Mouse (Mus musculus): ENCODE data around the gene Atxn7. TPM values are rescaled to one million over a fixed set of nuclear protein-coding genes. Genes with fewer than 3 reads are reported as not detected.
A peak's percentile ranks its signal among the peaks of the same experiment; 100 is the strongest.
"Not testable (repeated sequence)": the region's sequence is repeated elsewhere in the genome, so short reads cannot be mapped to it uniquely, and the experiment has no call there.

Atxn7 gene
- polyA plus RNA-seq, 1 experiment from 2014 or later = 4.5 TPM

DNA sequence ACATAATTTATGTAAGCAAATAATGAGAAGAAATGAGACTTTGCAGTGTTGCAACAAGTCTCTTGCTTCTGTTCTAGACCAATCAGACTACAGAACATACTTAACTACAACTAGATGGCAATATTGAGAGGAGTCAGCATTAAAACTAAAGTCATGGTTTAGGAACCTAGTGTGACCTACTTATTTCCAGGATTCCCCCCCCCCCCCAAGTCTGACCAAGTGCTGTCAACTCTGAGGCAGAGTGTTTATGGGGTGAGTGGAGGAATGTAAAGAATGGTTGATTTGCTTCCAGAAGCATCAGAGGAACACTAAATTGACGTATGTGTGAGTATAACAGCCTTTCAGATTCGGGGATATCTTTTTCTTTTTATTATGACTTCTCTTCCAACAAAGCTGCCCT lies 77.0 kb downstream of the Atxn7 start:
- no peak for DNase-seq (ENCODE audit: extremely low spot score, low spot score)
- Histone ChIP-seq H3K36me3 (replicated peaks) (peaks cover 37% of the 10 kb centered on the region), H3K27ac (no peak overlapping the region), H3K27me3 (ENCODE audit: poor library complexity, severe bottlenecking) (no peaks in the 10 kb centered on the region), H3K9me3 (no peaks in the 10 kb centered on the region), H3K4me1 (peaks cover 6% of the 10 kb centered on the region; the same call in 1 of the 2 replicates), H3K4me3 (no peak overlapping the region)
- 84% methylated on average over 2 of the region's 2 CpGs for WGBS

DNA sequence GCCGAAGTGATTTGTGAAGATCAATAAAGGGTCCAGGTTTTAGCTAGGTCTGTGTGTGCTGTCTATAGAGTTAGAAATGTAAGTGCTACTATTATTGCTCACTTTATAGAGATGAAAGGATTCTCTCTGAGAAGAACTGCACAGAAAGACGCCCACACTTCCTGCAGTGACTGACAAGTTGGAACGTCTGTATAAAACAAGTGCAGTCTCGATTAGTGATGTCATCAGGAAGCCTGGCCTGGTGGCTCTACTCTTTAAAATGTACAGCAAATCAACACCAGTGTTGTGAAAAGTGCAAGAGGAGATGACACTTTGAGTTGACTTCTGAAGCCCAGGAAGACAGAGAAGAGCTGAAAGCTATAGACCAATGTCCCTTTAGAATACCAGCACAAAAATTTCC lies 81.1 kb downstream of the Atxn7 start:
- WGBS = 83% methylated on average over 4 of the region's 4 CpGs
- Histone ChIP-seq H3K27me3 (ENCODE audit: poor library complexity, severe bottlenecking) (no peaks in the 10 kb centered on the region), H3K36me3 (replicated peaks) (peaks cover 48% of the 10 kb centered on the region), H3K9me3 (peaks cover 8% of the 10 kb centered on the region), H3K27ac (no peak overlapping the region), H3K4me3 (no peak overlapping the region), H3K4me1 (no peaks in the 10 kb centered on the region)
- no peak for DNase-seq (ENCODE audit: extremely low spot score, low spot score)

DNA sequence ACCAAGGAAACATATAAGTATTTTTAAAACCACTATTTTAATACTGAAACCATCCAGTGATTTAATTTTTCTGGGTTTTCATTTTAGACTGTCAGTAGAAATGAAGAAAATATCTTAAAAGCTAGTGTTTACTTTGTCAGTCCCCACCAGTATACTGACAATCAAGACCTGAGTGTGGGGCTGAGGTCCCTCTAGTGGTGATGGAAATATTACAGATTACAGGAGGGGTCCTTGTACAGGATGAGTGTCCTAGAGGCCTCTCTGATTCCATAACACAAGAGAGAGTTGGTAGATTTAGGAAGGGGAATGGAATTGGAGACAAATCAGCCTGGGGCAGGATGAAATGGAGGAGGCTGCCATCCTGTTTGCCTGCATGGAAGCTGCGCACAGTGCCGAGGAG lies 93.1 kb downstream of the Atxn7 start:
- peaks cover 4% of the 10 kb centered on the region for H3K9me3 ChIP-seq
- no peak overlapping the region for H3K27ac ChIP-seq
- no peaks in the 10 kb centered on the region for H3K4me1 ChIP-seq
- H3K4me3 ChIP-seq = no peak overlapping the region
- DNase-seq (ENCODE audit: extremely low spot score, low spot score) = no peak
- 97% methylated on average over 2 of the region's 2 CpGs for WGBS
- no peaks in the 10 kb centered on the region for H3K27me3 ChIP-seq (ENCODE audit: poor library complexity, severe bottlenecking)
- peaks cover 69% of the 10 kb centered on the region for H3K36me3 ChIP-seq (replicated peaks)

DNA sequence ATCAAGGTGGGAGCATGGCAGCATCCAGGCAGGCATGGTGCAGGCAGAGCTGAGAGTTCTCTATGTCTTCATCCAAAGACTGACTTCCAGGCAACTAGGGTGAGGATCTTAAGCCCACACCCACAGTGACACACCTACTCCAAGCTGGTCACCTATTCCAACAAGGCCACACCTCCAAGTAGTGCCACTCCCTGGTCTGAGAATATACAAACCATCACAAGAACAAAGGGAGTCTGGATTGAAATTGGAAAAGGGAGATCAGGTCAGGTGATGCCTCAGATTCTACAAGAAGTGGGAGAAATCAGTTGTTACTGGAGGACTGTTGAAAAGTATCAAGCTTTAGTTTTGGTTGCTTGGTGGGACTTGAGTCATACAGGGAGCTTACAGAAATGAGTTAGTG lies 98.4 kb downstream of the Atxn7 start:
- Histone ChIP-seq H3K36me3 (replicated peaks) (peaks cover 50% of the 10 kb centered on the region), H3K4me1 (peaks cover 23% of the 10 kb centered on the region)
- not testable (repeated sequence) for H3K27me3 ChIP-seq (ENCODE audit: poor library complexity, severe bottlenecking); H3K4me3 ChIP-seq; H3K27ac ChIP-seq; DNase-seq (ENCODE audit: extremely low spot score, low spot score); H3K9me3 ChIP-seq

DNA sequence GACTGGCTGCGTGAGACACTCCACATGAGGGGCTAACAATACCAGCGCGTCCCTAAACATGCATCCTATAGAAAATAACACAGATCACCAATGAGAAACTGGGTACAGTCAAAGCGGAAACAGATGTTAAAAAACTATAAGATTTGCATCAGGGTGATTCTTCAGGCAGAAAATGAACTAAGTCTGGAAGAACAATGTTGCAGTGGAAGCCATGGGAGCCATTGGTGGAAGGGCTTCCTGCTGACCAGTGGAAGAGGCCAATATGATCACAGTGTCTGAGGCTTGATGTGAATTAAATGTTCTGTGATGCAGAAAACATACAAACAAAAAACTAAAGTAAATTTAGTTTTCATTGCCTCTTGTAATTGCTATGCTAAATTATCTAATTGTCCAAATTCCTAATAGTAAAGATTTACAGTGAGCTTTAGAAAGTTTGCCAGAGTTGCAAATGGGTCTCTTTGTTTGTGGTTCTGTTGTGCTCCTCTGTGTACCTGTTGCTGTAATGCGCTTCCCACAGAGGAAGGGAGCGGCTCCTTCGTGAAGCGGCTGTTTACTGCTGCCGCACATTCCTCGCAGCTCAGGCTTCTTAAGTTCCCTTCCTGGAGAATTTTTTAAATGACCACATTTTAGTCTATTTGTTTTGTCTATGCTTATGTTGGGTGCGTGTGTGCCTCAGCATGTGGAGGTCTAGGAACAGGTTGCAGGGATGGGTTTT lies 101.4 kb downstream of the Atxn7 start:
- whole genome bisulfite sequencing = 67% methylated on average over 11 of the region's 11 CpGs
- peak overlapping the region; percentile 86 for H3K27ac ChIP-seq
- peaks cover 54% of the 10 kb centered on the region for H3K4me1 ChIP-seq
- H3K4me3 ChIP-seq = no peak overlapping the region
- peaks cover 24% of the 10 kb centered on the region for H3K36me3 ChIP-seq (replicated peaks)
- no peaks in the 10 kb centered on the region for H3K27me3 ChIP-seq (ENCODE audit: poor library complexity, severe bottlenecking)
- no peak for DNase-seq (ENCODE audit: extremely low spot score, low spot score)
- H3K9me3 ChIP-seq = peaks cover 4% of the 10 kb centered on the region

DNA sequence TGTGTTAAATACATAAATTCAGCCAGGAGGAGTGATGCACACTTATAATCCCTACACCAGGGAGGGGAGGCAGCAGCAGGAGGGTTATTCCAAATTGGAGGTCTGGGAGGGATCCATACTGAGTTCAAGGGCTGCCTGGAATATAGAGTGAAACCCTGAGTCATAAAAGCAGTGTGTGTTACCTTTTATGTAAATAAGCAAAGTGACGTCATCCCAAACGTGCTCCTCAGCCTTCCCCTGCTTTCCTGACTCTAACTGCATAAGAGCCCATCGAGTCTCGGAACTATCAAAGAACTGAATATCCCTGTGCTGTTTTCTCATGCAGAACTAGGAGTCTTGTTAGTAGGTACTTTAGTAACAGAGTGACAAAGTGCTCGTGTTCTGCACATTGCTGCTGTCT lies 102.1 kb downstream of the Atxn7 start:
- DNase-seq (ENCODE audit: extremely low spot score, low spot score) = peak; percentile 27
- no peaks in the 10 kb centered on the region for H3K27me3 ChIP-seq (ENCODE audit: poor library complexity, severe bottlenecking)
- peaks cover under 1% of the 10 kb centered on the region; the same call in 1 of the 2 replicates for H3K9me3 ChIP-seq
- no peak overlapping the region for H3K4me3 ChIP-seq
- peaks cover 61% of the 10 kb centered on the region for H3K4me1 ChIP-seq
- WGBS = 39% methylated on average over 5 of the region's 5 CpGs
- peak overlapping the region; percentile 86 for H3K27ac ChIP-seq
- H3K36me3 ChIP-seq (replicated peaks) = peaks cover 19% of the 10 kb centered on the region

DNA sequence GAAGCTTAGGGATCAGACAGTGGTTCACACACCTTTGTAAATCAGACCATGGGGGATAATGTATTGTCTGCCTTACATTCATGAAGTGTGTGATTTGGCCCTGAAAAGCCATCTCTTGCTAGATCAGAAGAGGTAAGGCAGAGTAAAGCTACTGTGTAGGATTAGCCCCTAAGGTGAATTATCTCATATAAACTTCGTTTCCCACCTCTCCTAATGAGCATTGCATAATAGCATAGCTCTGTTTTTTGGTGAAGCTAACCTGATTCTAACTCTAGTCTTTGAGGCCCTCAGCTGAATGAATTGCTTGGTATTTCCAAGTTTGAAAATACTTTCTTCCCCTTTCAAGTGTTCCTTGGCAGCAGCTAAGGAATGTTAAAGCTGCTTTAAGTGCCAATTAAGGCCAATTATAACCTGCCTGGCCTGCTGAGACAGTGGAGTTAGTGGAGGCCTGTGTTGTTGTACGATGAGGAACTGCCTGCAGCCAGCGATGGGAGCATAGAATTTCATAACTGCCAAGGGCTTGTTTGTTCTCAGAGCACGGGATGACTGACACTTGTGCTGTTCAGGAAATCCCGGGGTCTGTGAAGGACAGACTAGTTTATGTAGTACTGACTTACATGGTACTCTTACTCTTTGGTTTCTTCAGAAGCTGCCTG lies 103.4 kb downstream of the Atxn7 start:
- Histone ChIP-seq H3K4me3 (no peak overlapping the region; the same call in 1 of the 2 replicates), H3K27me3 (ENCODE audit: poor library complexity, severe bottlenecking) (no peaks in the 10 kb centered on the region), H3K27ac (peak overlapping the region; percentile 86), H3K9me3 (no peaks in the 10 kb centered on the region), H3K36me3 (replicated peaks) (peaks cover 7% of the 10 kb centered on the region), H3K4me1 (peaks cover 73% of the 10 kb centered on the region)
- peak; percentile 60 for DNase-seq (ENCODE audit: extremely low spot score, low spot score)
- 8% methylated on average over 5 of the region's 5 CpGs for WGBS

DNA sequence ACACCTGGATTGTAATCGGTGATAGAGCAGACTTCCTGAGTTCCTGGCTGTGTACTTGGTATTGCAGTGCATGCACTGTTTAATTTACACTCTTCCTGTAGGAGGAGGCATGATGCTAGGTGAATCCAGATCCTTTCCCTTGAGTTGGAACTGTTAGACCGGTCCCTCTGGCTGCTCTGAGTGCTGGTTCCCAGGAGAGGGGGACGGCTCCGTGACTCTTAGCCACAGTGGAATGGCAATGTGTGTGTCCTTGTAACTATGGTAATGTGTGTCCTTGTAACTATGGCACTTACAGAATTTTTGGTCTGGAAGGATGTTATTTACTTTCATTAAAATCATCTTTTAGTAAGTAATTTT lies 103.9 kb downstream of the Atxn7 start:
- Histone ChIP-seq H3K27ac (peak overlapping the region; percentile 86), H3K9me3 (no peaks in the 10 kb centered on the region), H3K27me3 (ENCODE audit: poor library complexity, severe bottlenecking) (no peaks in the 10 kb centered on the region), H3K4me3 (no peak overlapping the region; the same call in 1 of the 2 replicates), H3K36me3 (replicated peaks) (peaks cover 3% of the 10 kb centered on the region), H3K4me1 (peaks cover 78% of the 10 kb centered on the region)
- WGBS = 31% methylated on average over 4 of the region's 4 CpGs
- peak; percentile 34 for DNase-seq (ENCODE audit: extremely low spot score, low spot score)

DNA sequence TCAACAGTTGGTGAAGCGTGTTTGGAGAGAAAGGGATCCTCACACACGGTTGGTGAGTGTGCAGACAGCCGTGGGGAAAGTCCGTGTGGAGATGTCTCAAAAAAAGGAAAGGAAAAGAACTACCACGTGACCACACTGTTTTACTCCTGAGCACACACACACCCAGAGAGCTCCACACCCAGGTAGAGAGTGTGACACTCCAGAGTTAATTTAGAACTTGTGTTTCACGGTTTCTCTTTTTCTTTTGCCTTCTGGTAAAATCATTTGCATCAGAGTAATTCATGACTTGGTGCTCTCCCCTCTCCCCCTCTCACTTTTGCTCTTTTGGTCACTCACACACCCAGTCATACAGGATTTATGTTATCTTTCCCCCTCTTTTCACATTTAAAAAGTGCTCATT lies 105.0 kb downstream of the Atxn7 start:
- peak overlapping the region; percentile 86 for H3K27ac ChIP-seq

DNA sequence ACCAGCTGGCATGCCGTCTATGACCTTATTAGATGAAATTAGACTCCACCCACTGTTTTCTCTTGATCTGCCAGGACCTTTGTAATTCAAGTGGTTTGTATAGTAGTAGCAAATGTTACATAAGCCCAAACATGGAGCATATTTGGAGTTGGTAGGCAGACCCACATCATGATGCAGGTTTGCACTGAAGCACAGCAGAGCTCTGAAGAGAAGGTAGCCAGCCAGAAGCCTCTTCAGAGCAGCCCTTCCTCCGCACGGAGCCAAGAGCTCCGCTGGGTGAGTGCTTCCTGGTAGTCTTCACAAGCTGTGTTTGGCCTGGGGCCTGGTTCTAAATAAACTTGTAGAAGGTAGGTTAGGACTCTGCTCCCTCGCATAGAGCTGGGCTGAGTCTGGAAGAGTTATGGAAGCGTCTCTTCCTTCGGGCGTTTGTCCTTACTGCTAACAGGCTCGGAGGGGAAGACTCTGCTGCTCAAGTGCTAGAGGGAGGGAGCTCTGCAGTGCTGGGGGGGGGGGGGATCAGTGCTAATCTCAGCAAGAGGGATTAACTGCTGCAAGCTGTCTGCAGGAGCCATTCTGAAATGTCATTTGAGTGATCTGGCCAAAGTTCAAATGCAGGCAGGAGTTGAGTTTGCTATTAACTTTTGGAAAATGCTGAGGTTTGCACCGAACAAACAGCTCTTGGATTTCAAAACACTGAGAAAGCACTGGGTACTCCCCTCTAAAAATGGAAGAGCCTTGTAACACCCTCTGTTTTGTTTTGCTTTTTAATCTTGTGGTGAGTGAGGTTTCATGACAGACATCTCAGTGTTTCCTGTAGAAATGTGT lies 106.6 kb downstream of the Atxn7 start:
- H3K4me1 ChIP-seq = peaks cover 100% of the 10 kb centered on the region
- 9% methylated on average over 10 of the region's 10 CpGs for WGBS
- H3K27ac ChIP-seq = peak overlapping the region; percentile 88

More for the DNA sequence above, 105.0 kb downstream of the Atxn7 start:
- no peak for DNase-seq (ENCODE audit: extremely low spot score, low spot score)
- no peak overlapping the region for H3K4me3 ChIP-seq
- peaks cover 3% of the 10 kb centered on the region for H3K36me3 ChIP-seq (replicated peaks)
- 74% methylated on average over 6 of the region's 6 CpGs for WGBS
- no peaks in the 10 kb centered on the region for H3K9me3 ChIP-seq
- peaks cover 90% of the 10 kb centered on the region for H3K4me1 ChIP-seq
- no peaks in the 10 kb centered on the region for H3K27me3 ChIP-seq (ENCODE audit: poor library complexity, severe bottlenecking)

DNA sequence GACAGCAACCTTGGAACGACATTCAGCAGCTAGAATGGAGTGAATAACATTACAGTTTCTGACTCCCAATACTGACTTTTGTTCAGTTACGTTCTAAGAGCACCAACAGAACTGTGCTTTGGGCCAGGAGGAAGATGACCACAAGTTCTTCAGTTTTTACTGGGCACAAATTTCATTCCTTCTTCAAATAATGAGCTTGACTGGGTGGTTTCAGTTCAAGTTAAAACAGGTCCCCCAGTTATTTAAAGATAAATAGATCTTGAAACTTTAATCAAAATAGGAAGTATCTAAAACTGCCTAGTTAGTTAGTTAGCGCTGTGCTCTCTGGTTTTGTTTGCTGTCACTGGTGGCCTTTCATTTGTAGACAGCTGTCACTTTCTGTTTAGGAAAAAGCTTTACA lies 107.3 kb downstream of the Atxn7 start:
- Histone ChIP-seq H3K4me1 (peaks cover 96% of the 10 kb centered on the region), H3K27me3 (ENCODE audit: poor library complexity, severe bottlenecking) (no peaks in the 10 kb centered on the region), H3K27ac (peak overlapping the region; percentile 88), H3K36me3 (replicated peaks) (no peaks in the 10 kb centered on the region; the same call in 1 of the 2 replicates), H3K4me3 (peak overlapping the region; percentile 39; the same call in 1 of the 2 replicates), H3K9me3 (no peaks in the 10 kb centered on the region)
- 30% methylated on average over 3 of the region's 3 CpGs for WGBS
- no peak for DNase-seq (ENCODE audit: extremely low spot score, low spot score)

More for the DNA sequence above, 106.6 kb downstream of the Atxn7 start:
- peak; percentile 37 for DNase-seq (ENCODE audit: extremely low spot score, low spot score)
- Histone ChIP-seq H3K9me3 (no peaks in the 10 kb centered on the region), H3K36me3 (replicated peaks) (no peaks in the 10 kb centered on the region; the same call in 1 of the 2 replicates), H3K27me3 (ENCODE audit: poor library complexity, severe bottlenecking) (no peaks in the 10 kb centered on the region), H3K4me3 (peak overlapping the region; percentile 39)

DNA sequence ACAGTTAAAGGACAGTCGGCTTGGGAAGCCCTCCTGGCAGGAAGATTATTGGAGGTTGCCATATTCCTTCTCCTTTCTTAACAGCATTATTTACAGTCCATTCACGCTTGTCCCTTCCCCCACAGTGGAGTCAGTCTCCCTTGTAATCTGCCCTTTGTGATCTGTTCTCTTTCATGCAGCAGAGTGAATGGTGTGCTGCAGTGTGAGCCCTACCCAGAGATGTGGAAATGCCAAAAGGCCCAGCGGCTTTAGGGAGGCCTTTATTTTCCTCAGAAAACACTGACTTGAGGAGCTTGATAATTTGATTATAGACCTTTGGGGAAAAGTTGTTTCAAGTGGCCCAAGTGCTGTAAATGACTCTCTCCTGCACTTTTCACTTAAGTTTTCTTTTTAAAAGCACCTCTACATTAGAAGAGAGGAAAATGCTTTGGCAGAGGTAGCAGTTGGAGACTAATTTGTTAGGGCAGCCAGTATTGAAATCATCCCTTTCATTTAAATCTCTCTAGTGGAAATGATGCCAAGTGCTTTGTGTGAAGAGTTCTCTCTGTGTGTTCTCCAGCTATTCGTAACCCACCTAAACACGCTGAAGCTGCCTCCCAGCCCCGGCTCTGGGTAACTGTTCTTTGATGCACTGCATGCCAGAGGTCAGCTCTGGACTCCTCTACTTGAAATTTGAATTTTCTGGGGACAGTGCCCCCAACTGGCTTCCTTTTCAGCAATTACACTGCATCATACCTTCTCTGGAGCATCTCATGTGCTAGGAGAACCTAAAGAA lies 109.5 kb downstream of the Atxn7 start:
- Histone ChIP-seq H3K36me3 (replicated peaks) (peaks cover 13% of the 10 kb centered on the region), H3K27me3 (ENCODE audit: poor library complexity, severe bottlenecking) (no peaks in the 10 kb centered on the region), H3K4me3 (peak overlapping the region; percentile 19; the same call in 1 of the 2 replicates), H3K27ac (peak overlapping the region; percentile 89), H3K9me3 (no peaks in the 10 kb centered on the region), H3K4me1 (peaks cover 74% of the 10 kb centered on the region)
- 9% methylated on average over 6 of the region's 6 CpGs for WGBS
- peak; percentile 54 for DNase-seq (ENCODE audit: extremely low spot score, low spot score)

Data from forebrain, embryonic 10.5 days (tissue).